Mouse (Mus musculus) Patski (cell line): ENCODE data around the gene Atg9a. TPM values are rescaled to one million over a fixed set of nuclear protein-coding genes. Genes with fewer than 3 reads are reported as not detected.

Experiments used
- ATAC-seq: fragments of 100-300 bp; one replicate; pipeline ENCODE4 v1.8.0; 2021
- CTCF ChIA-PET: fragments of 350-600 bp; sonication (Branson Sonifier 250); formaldehyde crosslinking; loops from one replicate; lab custom pipeline; 2022; ENCODE audit warnings: inconsistent platforms; lab: Charles Lee
- POLR2A ChIA-PET: fragments of 350-600 bp; sonication (Branson Sonifier 250); formaldehyde crosslinking; loops from one replicate; lab custom pipeline; 2022; ENCODE audit warnings: antibody characterized with exemption, inconsistent platforms; lab: Charles Lee
- DNase-seq: peaks from one replicate; pipeline ENCODE4 v3.0.0-alpha.2; 2011; ENCODE audit warnings: low read depth, low spot score
- H3K27me3 ChIP-seq: fragments of 371-371 bp; one replicate; pipeline ENCODE4 v1.5.1; 2021
- CTCF ChIP-seq: fragments of 100-300 bp; IDR thresholded peaks from one replicate; pipeline ENCODE4 v1.5.1; 2021
- in situ Hi-C: fragments of 300-500 bp; cut with MboI; formaldehyde crosslinking; loops from 3 replicates; pipeline ENCODE4 v1.11.1; 2018; ENCODE audit warnings: low pct_unique_long_range_greater_than_20kb, mixed read lengths
- polyA plus RNA-seq: library from polyadenylated mRNA; unstranded; gene quantifications from one replicate; pipeline ENCODE4 v1.2.3, GENCODE M21; 2021

Gene Atg9a
- polyA plus RNA-seq, 1 experiment from 2014 or later: 33.2 TPM

- ChIA-PET POLR2A (interaction anchor here (0.6 kb wide), 1 partner anchor 11 kb away, joined by 3 read pairs; no protein-coding TSS in a partner anchor), CTCF (interaction anchor here (1.2 kb wide), 1 partner anchor 17 kb away, joined by 3 read pairs; no protein-coding TSS in a partner anchor)
- ATAC-seq (no peak), DNase-seq (no peak)
- no peaks in the 10 kb centered on the region for H3K27me3 ChIP-seq
- in situ Hi-C loops: no loop called here
- no peak for TF ChIP-seq CTCF
Observed at GRCm38 (mm10) chr1:75148727-75149126, 43.3 kb downstream of the Atg9a start.

GRCm38 (mm10) chr1:75147411-75148135, 44.4 kb downstream of the Atg9a start:
- no peaks in the 10 kb centered on the region for H3K27me3 ChIP-seq
- in situ Hi-C loops: no loop called here
- DNase-seq (no peak), ATAC-seq (no peak)
- no peak for TF ChIP-seq CTCF
- ChIA-PET POLR2A (no interaction called here), CTCF (interaction anchor here (1.2 kb wide), 1 partner anchor 18 kb away, joined by 3 read pairs; no protein-coding TSS in a partner anchor)

GRCm38 (mm10) chr1:75145589-75145988, 46.4 kb downstream of the Atg9a start:
- no peaks in the 10 kb centered on the region for H3K27me3 ChIP-seq
- no peak for DNase-seq
- no peak for ATAC-seq
- no peak for TF ChIP-seq CTCF
- in situ Hi-C loops: no loop called here
- ChIA-PET CTCF (no interaction called here), POLR2A (interaction anchor here (0.5 kb wide), 1 partner anchor 140 kb away, joined by 4 read pairs; no protein-coding TSS in a partner anchor)

GRCm38 (mm10) chr1:75142301-75143261, 49.4 kb downstream of the Atg9a start, which contains the start of the genes Cnppd1 and Retreg2:
Gene Cnppd1 (minus strand): TSS chr1:75142711.
Gene Retreg2 (plus strand): TSS chr1:75142778.
- H3K27me3 ChIP-seq: no peaks in the 10 kb centered on the region
- ATAC-seq (peak; percentile 68), DNase-seq (peak; percentile 59)
- in situ Hi-C loops: no loop called here
- POLR2A ChIA-PET: interaction anchor here (1.1 to 1.3 kb wide), 2 partner anchors 17 to 66 kb away, joined by 3 read pairs; no protein-coding TSS in a partner anchor
- no peak for TF ChIP-seq CTCF
- CTCF ChIA-PET: interaction anchor here (1.2 to 1.6 kb wide), 2 partner anchors 17 to 33 kb away, joined by 4 to 5 read pairs; no protein-coding TSS in a partner anchor

GRCm38 (mm10) chr1:75141486-75142190, 50.4 kb downstream of the Atg9a start:
- CTCF ChIA-PET: interaction anchor here (1.2 to 1.6 kb wide), 3 partner anchors 13 to 34 kb away, joined by 4 to 6 read pairs (median 5); no protein-coding TSS in a partner anchor
- DNase-seq (peak; percentile 10), ATAC-seq (peak; percentile 20)
- POLR2A ChIA-PET: interaction anchor here (0.7 to 1.3 kb wide), 4 partner anchors 27 to 67 kb away, joined by 3 read pairs; partner anchors contain the start of gene Zfand2b
- TF ChIP-seq CTCF: no peak
- in situ Hi-C loops: no loop called here
- no peaks in the 10 kb centered on the region for H3K27me3 ChIP-seq

GRCm38 (mm10) chr1:75140601-75141190, 51.3 kb downstream of the Atg9a start:
- in situ Hi-C loops: no loop called here
- ChIA-PET CTCF (interaction anchor here (1.0 to 1.6 kb wide), 3 partner anchors 12 to 39 kb away, joined by 3 to 6 read pairs (median 4); partner anchors contain the start of gene Abcb6), POLR2A (interaction anchor here (0.8 to 1.3 kb wide), 5 partner anchors 12 to 114 kb away, joined by 3 to 4 read pairs (median 3); partner anchors contain the start of gene Zfand2b)
- TF ChIP-seq CTCF: no peak
- no peaks in the 10 kb centered on the region for H3K27me3 ChIP-seq
- DNase-seq (peak; percentile 15), ATAC-seq (no peak)

GRCm38 (mm10) chr1:75138448-75138847, 53.5 kb downstream of the Atg9a start:
- ChIA-PET POLR2A (interaction anchor here (0.7 kb wide), 1 partner anchor 114 kb away, joined by 3 read pairs; no protein-coding TSS in a partner anchor), CTCF (interaction anchor here (1.7 kb wide), 1 partner anchor 10 kb away, joined by 5 read pairs; no protein-coding TSS in a partner anchor)
- no peak for ATAC-seq
- H3K27me3 ChIP-seq: no peaks in the 10 kb centered on the region
- in situ Hi-C loops: no loop called here
- TF ChIP-seq CTCF: no peak
- no peak for DNase-seq

GRCm38 (mm10) chr1:75136730-75137129, 55.3 kb downstream of the Atg9a start:
- no peak for TF ChIP-seq CTCF
- ChIA-PET CTCF (no interaction called here), POLR2A (no interaction called here)
- no peak for ATAC-seq
- no peak for DNase-seq
- in situ Hi-C loops: no loop called here
- H3K27me3 ChIP-seq: no peaks in the 10 kb centered on the region

GRCm38 (mm10) chr1:75136293-75136692, 55.7 kb downstream of the Atg9a start:
- in situ Hi-C loops: no loop called here
- ATAC-seq (no peak), DNase-seq (no peak)
- CTCF ChIA-PET: no interaction called here
- no peaks in the 10 kb centered on the region for H3K27me3 ChIP-seq
- no peak for TF ChIP-seq CTCF
- POLR2A ChIA-PET: no interaction called here
